Mouse (Mus musculus) cerebellum, postnatal 36 days (tissue): ENCODE measurements around the gene Paxbp1.
"Not testable (repeated sequence)": the region's sequence is repeated elsewhere in the genome, so short reads cannot be mapped to it uniquely, and the experiment has no call there.

Experiments
- DNase-seq, 2 experiments: peaks; one replicate each; pipeline ENCODE4 v3.0.0; 2021 to 2022; ENCODE audit warnings: mixed read lengths in 2 of 2

Paxbp1 gene

GRCm38 (mm10) chr16:91044270-91045182, at the start of gene Paxbp1:
Paxbp1 (minus strand) TSS chr16:91044543.
- DNase-seq: peak; percentile 99 to 100

GRCm38 (mm10) chr16:91086642-91087306, 42.4 kb upstream of the Paxbp1 start:
- no peak for DNase-seq

GRCm38 (mm10) chr16:91085239-91085825, 41.0 kb upstream of the Paxbp1 start:
- DNase-seq: no peak

- DNase-seq: peak; percentile 82 to 83
Observed at GRCm38 (mm10) chr16:91084307-91085238, 40.2 kb upstream of the Paxbp1 start.

GRCm38 (mm10) chr16:91083002-91083646, 38.8 kb upstream of the Paxbp1 start:
- no peak for DNase-seq

- DNase-seq: peak; percentile 70 to 80
Observed at GRCm38 (mm10) chr16:91081508-91081907, 37.2 kb upstream of the Paxbp1 start.

GRCm38 (mm10) chr16:91076180-91076579, 31.8 kb upstream of the Paxbp1 start:
- DNase-seq: no peak

- not testable (repeated sequence) for DNase-seq
Observed at GRCm38 (mm10) chr16:91075423-91075822, 31.1 kb upstream of the Paxbp1 start.

- DNase-seq: peak; percentile 90 to 96
Observed at GRCm38 (mm10) chr16:91073163-91073892, 29.0 kb upstream of the Paxbp1 start.

GRCm38 (mm10) chr16:91072256-91072655, 27.9 kb upstream of the Paxbp1 start:
- DNase-seq: no peak

- DNase-seq: no peak
Observed at GRCm38 (mm10) chr16:91068969-91069368, 24.6 kb upstream of the Paxbp1 start.

- no peak for DNase-seq
Observed at GRCm38 (mm10) chr16:91067122-91067521, 22.8 kb upstream of the Paxbp1 start.

- peak; percentile 27 to 31 for DNase-seq
Observed at GRCm38 (mm10) chr16:91064583-91065365, 20.4 kb upstream of the Paxbp1 start.

GRCm38 (mm10) chr16:91063786-91064185, 19.4 kb upstream of the Paxbp1 start:
- no peak for DNase-seq

GRCm38 (mm10) chr16:91061531-91062318, 17.4 kb upstream of the Paxbp1 start:
- no peak for DNase-seq

- DNase-seq: no peak
Observed at GRCm38 (mm10) chr16:91057741-91058140, 13.4 kb upstream of the Paxbp1 start.

GRCm38 (mm10) chr16:91057261-91057660, 12.9 kb upstream of the Paxbp1 start:
- DNase-seq: no peak

GRCm38 (mm10) chr16:91056043-91056821, 11.9 kb upstream of the Paxbp1 start:
- no peak for DNase-seq

GRCm38 (mm10) chr16:91055150-91055549, 10.8 kb upstream of the Paxbp1 start:
- DNase-seq: no peak
